Mouse (Mus musculus): ENCODE measurements around the gene 2300002M23Rik. TPM values are rescaled to one million over a fixed set of nuclear protein-coding genes. Genes with fewer than 3 reads are reported as not detected.

2300002M23Rik gene
- polyA plus RNA-seq, 1 experiment from 2014 or later: not detected

- Histone ChIP-seq H3K4me2 (no peak overlapping the region), H3K36me3 (ENCODE audit: insufficient read depth) (no peaks in the 10 kb centered on the region), H3K4me1 (ENCODE audit: insufficient read depth) (no peaks in the 10 kb centered on the region), H3K27me3 (ENCODE audit: insufficient read depth, low read length) (no peaks in the 10 kb centered on the region), H3K4me3 (ENCODE audit: low read depth, low read length) (no peak overlapping the region), H3K9me3 (ENCODE audit: low read depth, low read length) (no peaks in the 10 kb centered on the region), H3K27ac (ENCODE audit: low read depth) (no peak overlapping the region), H3K9ac (no peak overlapping the region)
- no peak for TF ChIP-seq CTCF (IDR thresholded peaks at IDR 0.05; ENCODE audit: low read depth)
- ATAC-seq (ENCODE audit: insufficient read depth) (no peak), DNase-seq (no peak)
- 65% methylated on average over 2 of the region's 2 CpGs for WGBS
These were observed 19.8 kb upstream of the 2300002M23Rik start for GRCm38 (mm10) chr17:35547465-35547864.

GRCm38 (mm10) chr17:35548636-35549035 lies 18.6 kb upstream of the 2300002M23Rik start:
- Histone ChIP-seq H3K27me3 (ENCODE audit: insufficient read depth, low read length) (no peaks in the 10 kb centered on the region), H3K9me3 (ENCODE audit: low read depth, low read length) (no peaks in the 10 kb centered on the region), H3K9ac (no peak overlapping the region), H3K4me1 (ENCODE audit: insufficient read depth) (no peaks in the 10 kb centered on the region), H3K27ac (ENCODE audit: low read depth) (0 out of 2 replicates have a peak overlapping the region, but pooled peaks have one; percentile 61), H3K4me3 (ENCODE audit: low read depth, low read length) (no peak overlapping the region), H3K4me2 (no peak overlapping the region), H3K36me3 (ENCODE audit: insufficient read depth) (no peaks in the 10 kb centered on the region)
- no peak for TF ChIP-seq CTCF (IDR thresholded peaks at IDR 0.05; ENCODE audit: low read depth)
- DNase-seq (no peak), ATAC-seq (ENCODE audit: insufficient read depth) (no peak)
- 19% methylated on average over 5 of the region's 5 CpGs for WGBS

DNA sequence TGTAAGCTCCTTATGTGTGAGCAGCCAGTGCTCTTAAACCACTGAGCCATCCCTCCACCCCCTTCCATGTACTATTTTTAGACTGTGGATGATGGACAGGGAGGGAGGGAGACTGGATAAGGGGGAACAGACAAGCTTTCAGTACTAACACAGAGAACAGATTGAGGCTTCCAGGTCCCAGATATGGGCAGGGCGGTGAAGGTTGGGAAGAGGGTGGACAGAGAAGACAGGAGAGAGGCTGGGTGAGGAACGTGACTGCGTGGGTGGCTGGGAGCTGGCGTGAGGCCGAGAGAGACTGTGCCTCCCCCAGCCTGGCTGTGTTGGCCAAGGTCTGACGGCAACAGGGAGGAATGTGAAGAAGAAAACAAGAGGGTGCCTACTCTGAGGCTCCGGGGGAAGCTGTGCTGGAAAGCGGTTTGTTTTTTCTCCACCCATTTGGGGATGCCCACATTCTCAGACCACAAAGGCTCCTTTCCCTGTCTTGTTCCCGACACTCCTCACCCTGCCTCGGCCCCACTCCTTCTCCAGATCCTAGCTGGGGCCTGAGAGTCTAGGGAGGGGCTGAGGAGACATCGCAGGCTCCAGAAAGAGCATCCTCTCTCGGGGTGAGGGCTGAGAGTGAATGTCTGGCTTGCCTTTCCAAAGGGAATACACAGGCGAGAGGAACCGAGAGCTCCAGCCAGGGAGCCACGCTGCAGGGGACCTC lies 17.7 kb upstream of the 2300002M23Rik start:
- H3K27me3 ChIP-seq (ENCODE audit: insufficient read depth, low read length): no peaks in the 10 kb centered on the region
- H3K9ac ChIP-seq: peak overlapping the region; percentile 3
- 25% methylated on average over 15 of the region's 15 CpGs for WGBS
- H3K27ac ChIP-seq (ENCODE audit: low read depth): peak overlapping the region; percentile 91
- H3K4me1 ChIP-seq (ENCODE audit: insufficient read depth): no peaks in the 10 kb centered on the region
- H3K4me2 ChIP-seq: peak overlapping the region; percentile 21
- DNase-seq (peak; percentile 77), ATAC-seq (ENCODE audit: insufficient read depth) (peak; percentile 84)
- H3K4me3 ChIP-seq (ENCODE audit: low read depth, low read length): no peak overlapping the region
- no peak for TF ChIP-seq CTCF (IDR thresholded peaks at IDR 0.05; ENCODE audit: low read depth)
- H3K9me3 ChIP-seq (ENCODE audit: low read depth, low read length): no peaks in the 10 kb centered on the region
- no peaks in the 10 kb centered on the region for H3K36me3 ChIP-seq (ENCODE audit: insufficient read depth)

DNA sequence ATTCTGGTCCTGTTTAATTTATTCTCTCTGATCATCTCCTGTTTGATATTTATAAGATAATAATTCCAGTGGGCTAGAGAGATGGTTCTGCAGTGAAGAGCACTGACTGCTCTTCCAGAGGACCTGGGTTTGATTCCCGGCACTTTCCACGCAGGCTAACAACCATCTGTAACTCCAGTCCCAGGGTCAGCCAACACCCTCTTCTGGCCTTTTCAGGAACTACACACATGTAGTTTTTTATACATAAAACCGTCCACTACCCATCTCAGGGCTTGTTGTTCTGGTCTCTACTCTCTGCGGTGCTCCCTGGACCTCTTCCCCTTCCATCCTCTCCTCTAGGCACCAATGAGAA lies 17.1 kb upstream of the 2300002M23Rik start:
- TF ChIP-seq CTCF (IDR thresholded peaks at IDR 0.05; ENCODE audit: low read depth): peak; percentile 25; the same call in 1 of the 2 replicates
- Histone ChIP-seq H3K9ac (no peak overlapping the region), H3K4me2 (peak overlapping the region; percentile 21), H3K36me3 (ENCODE audit: insufficient read depth) (no peaks in the 10 kb centered on the region), H3K4me3 (ENCODE audit: low read depth, low read length) (no peak overlapping the region), H3K27ac (ENCODE audit: low read depth) (peak overlapping the region; percentile 91), H3K27me3 (ENCODE audit: insufficient read depth, low read length) (no peaks in the 10 kb centered on the region), H3K9me3 (ENCODE audit: low read depth, low read length) (no peaks in the 10 kb centered on the region), H3K4me1 (ENCODE audit: insufficient read depth) (no peaks in the 10 kb centered on the region)
- DNase-seq: no peak
- WGBS: 88% methylated on average over 4 of the region's 4 CpGs
- no peak for ATAC-seq (ENCODE audit: insufficient read depth)

- 50% methylated on average over 8 of the region's 8 CpGs for WGBS
- Histone ChIP-seq H3K4me1 (ENCODE audit: insufficient read depth) (no peaks in the 10 kb centered on the region), H3K27me3 (ENCODE audit: insufficient read depth, low read length) (no peaks in the 10 kb centered on the region), H3K36me3 (ENCODE audit: insufficient read depth) (no peaks in the 10 kb centered on the region), H3K4me2 (no peak overlapping the region), H3K4me3 (ENCODE audit: low read depth, low read length) (no peak overlapping the region), H3K9me3 (ENCODE audit: low read depth, low read length) (no peaks in the 10 kb centered on the region), H3K27ac (ENCODE audit: low read depth) (no peak overlapping the region), H3K9ac (no peak overlapping the region)
- no peak for DNase-seq
- TF ChIP-seq CTCF (IDR thresholded peaks at IDR 0.05; ENCODE audit: low read depth): no peak
- no peak for ATAC-seq (ENCODE audit: insufficient read depth)
These were observed 16.4 kb upstream of the 2300002M23Rik start for GRCm38 (mm10) chr17:35550871-35551270.

- DNase-seq (no peak), ATAC-seq (ENCODE audit: insufficient read depth) (no peak)
- Histone ChIP-seq H3K9ac (no peak within 1 kb of the TSS), H3K4me2 (no peak within 1 kb of the TSS), H3K27ac (ENCODE audit: low read depth) (no peak within 1 kb of the TSS), H3K4me1 (ENCODE audit: insufficient read depth) (no peaks in the 10 kb centered on the region), H3K36me3 (ENCODE audit: insufficient read depth) (no peaks in the 10 kb centered on the region), H3K9me3 (ENCODE audit: low read depth, low read length) (no peaks in the 10 kb centered on the region), H3K27me3 (ENCODE audit: insufficient read depth, low read length) (no peaks in the 10 kb centered on the region), H3K4me3 (ENCODE audit: low read depth, low read length) (no peak within 1 kb of the TSS)
- 73% methylated on average over 10 of the region's 10 CpGs for WGBS
- TF ChIP-seq CTCF (IDR thresholded peaks at IDR 0.05; ENCODE audit: low read depth): no peak
These were observed 15.3 kb upstream of the 2300002M23Rik start, which contains the start of gene Cdsn for GRCm38 (mm10) chr17:35551881-35552414. Gene Cdsn, plus strand, starts transcription at chr17:35552128.

- WGBS: 72% methylated on average over 5 of the region's 5 CpGs
- DNase-seq: no peak
- H3K27ac ChIP-seq (ENCODE audit: low read depth): no peak overlapping the region
These were observed 12.9 kb upstream of the 2300002M23Rik start for GRCm38 (mm10) chr17:35554321-35554720.

More at GRCm38 (mm10) chr17:35554321-35554720, 12.9 kb upstream of the 2300002M23Rik start:
- no peak overlapping the region for H3K4me2 ChIP-seq
- H3K4me1 ChIP-seq (ENCODE audit: insufficient read depth): no peaks in the 10 kb centered on the region
- no peak for ATAC-seq (ENCODE audit: insufficient read depth)
- no peaks in the 10 kb centered on the region for H3K9me3 ChIP-seq (ENCODE audit: low read depth, low read length)
- no peaks in the 10 kb centered on the region for H3K27me3 ChIP-seq (ENCODE audit: insufficient read depth, low read length)
- no peak overlapping the region for H3K4me3 ChIP-seq (ENCODE audit: low read depth, low read length)
- no peaks in the 10 kb centered on the region for H3K36me3 ChIP-seq (ENCODE audit: insufficient read depth)
- TF ChIP-seq CTCF (IDR thresholded peaks at IDR 0.05; ENCODE audit: low read depth): no peak
- H3K9ac ChIP-seq: no peak overlapping the region

Data from lung, embryonic 14.5 days (tissue).